Mouse (Mus musculus) kidney, postnatal 0 days (tissue): ENCODE measurements around the gene Nudcd3. TPM values are rescaled to one million over a fixed set of nuclear protein-coding genes. Genes with fewer than 3 reads are reported as not detected.

Experiments
- ATAC-seq: fragments of 200-750 bp; cut with Nextera tagmentation; replicated peaks from 2 replicates; pipeline ENCODE4 v1.8.0; 2017; ENCODE audit warnings: low read depth, moderate number of reproducible peaks, moderate TSS enrichment, moderate library complexity; ENCODE audit not compliant: low FRiP score
- DNase-seq: peaks from one replicate; pipeline ENCODE4 v3.0.0-alpha.2; 2016; ENCODE audit warnings: low spot score
- H3K27ac ChIP-seq: fragments of 300-500 bp; sonication (generic); 2 replicates; pipeline ENCODE4 v1.5.1; 2014; ENCODE audit warnings: mild to moderate bottlenecking
- H3K27me3 ChIP-seq: fragments of 300-500 bp; sonication (generic); 2 replicates; pipeline ENCODE4 v1.6.1; 2014; ENCODE audit warnings: low read length, mixed read lengths; ENCODE audit not compliant: insufficient read depth
- H3K36me3 ChIP-seq: fragments of 300-500 bp; sonication (generic); 2 replicates; pipeline ENCODE4 v1.6.1; 2014; ENCODE audit warnings: low read length, mixed read lengths; ENCODE audit not compliant: insufficient read depth
- H3K4me1 ChIP-seq: fragments of 300-500 bp; sonication (generic); replicated peaks from 2 replicates; pipeline ENCODE4 v1.6.1; 2014; ENCODE audit warnings: antibody characterized with exemption, low read length, mixed read lengths; ENCODE audit not compliant: insufficient read depth
- H3K4me2 ChIP-seq: fragments of 300-500 bp; sonication (generic); 2 replicates; pipeline ENCODE4 v1.6.1; 2014; ENCODE audit warnings: mild to moderate bottlenecking, low read length, moderate library complexity, mixed read lengths
- H3K4me3 ChIP-seq: fragments of 300-500 bp; sonication (generic); replicated peaks from 2 replicates; pipeline ENCODE4 v1.5.1; 2014; ENCODE audit warnings: low read depth, low read length
- H3K9ac ChIP-seq: fragments of 300-500 bp; sonication (generic); 2 replicates; pipeline ENCODE4 v1.6.1; 2014; ENCODE audit warnings: low read depth, low read length
- H3K9me3 ChIP-seq: fragments of 300-500 bp; sonication (generic); replicated peaks from 2 replicates; pipeline ENCODE4 v1.6.1; 2016; ENCODE audit warnings: low read length, inconsistent platforms, mixed read lengths
- CTCF ChIP-seq: IDR thresholded peaks from 2 replicates; pipeline ENCODE4 v1.5.1; 2016; ENCODE audit warnings: antibody characterized with exemption, low read depth, mild to moderate bottlenecking, moderate library complexity
- WGBS: fragments of 180-500 bp; shearing (Covaris S2); extraction: QIAGEN DNeasy Blood & Tissue Kit; methylation state at CpG from one replicate; pipeline ENCODE4 v1.1.7; 2014; 5-methylcytosine and 5-hydroxymethylcytosine counted together
- polyA plus RNA-seq: library from polyadenylated mRNA; unstranded; fragments of >200 nt; fragmentation: Nextera tagmentation; extraction: Ambion mirVana; gene quantifications from 2 replicates; pipeline ENCODE4 v1.2.1, GENCODE M21; 2015

Nudcd3 gene
- polyA plus RNA-seq, 1 experiment from 2014 or later: 28.1 TPM

DNA sequence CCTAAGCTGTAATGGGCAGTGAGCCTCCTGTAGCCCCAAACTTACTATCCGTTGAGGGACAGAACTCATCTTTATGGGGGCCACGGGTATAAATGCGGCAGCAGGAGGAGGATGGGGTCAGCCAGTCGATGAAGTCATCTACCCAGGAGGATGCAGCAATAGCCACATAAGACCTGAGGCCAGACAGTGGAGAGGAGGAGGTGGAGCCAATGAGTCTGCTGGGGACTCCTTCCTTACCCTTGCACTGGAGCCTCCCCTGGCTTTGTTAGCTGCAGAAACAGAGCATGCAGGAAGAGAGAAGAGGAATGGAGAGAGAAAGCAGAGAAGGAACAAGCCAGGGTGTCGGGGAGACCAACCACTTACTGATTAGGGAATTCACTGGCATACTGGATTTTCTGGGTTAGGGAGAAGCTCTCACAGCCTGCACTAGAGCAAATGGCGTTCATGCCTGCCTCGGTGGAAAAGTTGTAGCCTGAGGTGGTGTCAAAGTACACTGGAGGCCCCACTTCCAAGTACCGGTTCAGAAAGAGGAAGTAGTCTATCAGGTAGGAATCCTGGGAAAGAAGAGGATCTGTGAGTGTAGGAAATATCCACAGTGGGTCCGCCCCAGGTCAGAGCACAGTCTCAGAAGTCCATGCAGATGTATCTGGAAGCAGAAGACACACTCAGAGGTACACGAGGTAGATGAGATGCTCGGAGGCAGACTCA is 18.1 kb upstream of the Nudcd3 start:
- Histone ChIP-seq H3K36me3 (no peaks in the 10 kb centered on the region), H3K9me3 (no peaks in the 10 kb centered on the region), H3K27ac (no peak overlapping the region), H3K27me3 (no peaks in the 10 kb centered on the region), H3K4me1 (no peaks in the 10 kb centered on the region), H3K4me3 (no peak overlapping the region), H3K9ac (no peak overlapping the region), H3K4me2 (no peak overlapping the region)
- TF ChIP-seq CTCF: no peak
- DNase-seq (no peak), ATAC-seq (no peak)
- WGBS: 71% methylated on average over 11 of the region's 11 CpGs

DNA sequence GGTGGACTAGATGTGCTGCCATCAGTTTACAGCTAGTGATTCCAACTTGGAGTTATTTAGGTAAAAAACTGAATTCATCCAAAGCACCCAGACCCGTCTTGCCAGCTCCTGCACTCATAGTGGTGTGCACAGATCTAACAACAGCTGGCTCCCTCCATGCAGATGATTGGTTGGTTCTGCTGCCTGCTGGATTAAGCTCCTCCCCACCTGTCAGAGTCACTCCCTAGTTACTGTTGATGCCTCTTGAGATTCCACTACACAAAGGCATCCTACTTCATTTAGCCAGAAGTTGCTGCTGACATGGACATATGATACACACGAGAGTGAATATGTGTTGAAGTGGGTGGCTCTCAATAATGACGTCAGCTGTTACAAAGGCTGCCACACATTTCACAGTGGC is 16.6 kb upstream of the Nudcd3 start:
- TF ChIP-seq CTCF: no peak
- no peaks in the 10 kb centered on the region for H3K27me3 ChIP-seq
- no peaks in the 10 kb centered on the region for H3K36me3 ChIP-seq
- no peak for DNase-seq
- H3K4me2 ChIP-seq: no peak overlapping the region
- H3K4me1 ChIP-seq: no peaks in the 10 kb centered on the region
- H3K9ac ChIP-seq: no peak overlapping the region
- H3K27ac ChIP-seq: no peak overlapping the region
- H3K9me3 ChIP-seq: no peaks in the 10 kb centered on the region
- 57% methylated on average over 3 of the region's 3 CpGs for WGBS
- H3K4me3 ChIP-seq: no peak overlapping the region
- ATAC-seq: no peak

DNA sequence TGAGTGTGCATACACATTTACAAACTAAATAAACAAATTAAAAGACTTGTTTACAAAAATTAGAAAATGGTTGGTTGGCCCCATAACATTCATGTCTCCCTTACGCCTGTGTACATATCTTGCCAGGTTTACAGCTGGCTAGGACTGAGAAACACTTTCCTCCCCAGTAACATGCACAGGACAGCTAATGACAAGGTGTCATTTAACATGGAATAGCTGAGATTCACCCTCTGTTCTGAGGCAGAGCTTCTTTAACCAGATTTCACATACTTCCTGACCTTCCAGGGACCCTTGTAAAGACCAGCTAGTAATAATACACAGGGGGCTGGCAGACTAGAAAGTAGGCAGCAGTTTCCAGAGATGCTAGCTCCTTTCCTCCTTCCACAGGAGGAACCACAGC is 7.9 kb upstream of the Nudcd3 start:
- Histone ChIP-seq H3K4me1 (no peaks in the 10 kb centered on the region), H3K4me2 (no peak overlapping the region), H3K27me3 (no peaks in the 10 kb centered on the region), H3K4me3 (no peak overlapping the region), H3K9ac (no peak overlapping the region), H3K9me3 (no peaks in the 10 kb centered on the region), H3K27ac (no peak overlapping the region), H3K36me3 (no peaks in the 10 kb centered on the region)
- ATAC-seq (no peak), DNase-seq (no peak)
- TF ChIP-seq CTCF: no peak
- 86% methylated on average over 1 of the region's 1 CpGs for WGBS

DNA sequence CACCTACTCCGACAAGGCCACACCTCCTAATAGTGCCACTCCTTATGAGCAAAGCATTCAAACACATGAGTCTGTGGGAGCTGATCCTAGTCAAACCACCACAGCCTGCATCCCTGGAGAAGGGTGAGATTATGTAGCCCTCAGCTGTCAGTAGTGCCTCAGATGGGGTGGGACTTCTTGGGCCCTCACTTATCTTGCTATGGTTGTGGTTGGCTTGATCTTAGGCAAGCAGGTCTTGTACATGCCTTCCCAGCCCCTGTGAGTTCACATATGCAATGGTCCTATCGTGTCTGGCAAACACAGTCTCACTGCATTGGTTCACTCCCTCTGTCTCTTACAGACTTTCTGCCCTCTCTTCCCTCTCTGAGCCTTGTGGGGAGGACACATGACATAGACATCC is 6.9 kb upstream of the Nudcd3 start:
- Histone ChIP-seq H3K9me3 (no peaks in the 10 kb centered on the region), H3K36me3 (no peaks in the 10 kb centered on the region), H3K27me3 (no peaks in the 10 kb centered on the region), H3K4me2 (no peak overlapping the region), H3K4me1 (no peaks in the 10 kb centered on the region), H3K9ac (no peak overlapping the region), H3K27ac (no peak overlapping the region), H3K4me3 (no peak overlapping the region)
- no peak for DNase-seq
- WGBS: 83% methylated on average over 2 of the region's 2 CpGs
- ATAC-seq: no peak
- TF ChIP-seq CTCF: no peak

DNA sequence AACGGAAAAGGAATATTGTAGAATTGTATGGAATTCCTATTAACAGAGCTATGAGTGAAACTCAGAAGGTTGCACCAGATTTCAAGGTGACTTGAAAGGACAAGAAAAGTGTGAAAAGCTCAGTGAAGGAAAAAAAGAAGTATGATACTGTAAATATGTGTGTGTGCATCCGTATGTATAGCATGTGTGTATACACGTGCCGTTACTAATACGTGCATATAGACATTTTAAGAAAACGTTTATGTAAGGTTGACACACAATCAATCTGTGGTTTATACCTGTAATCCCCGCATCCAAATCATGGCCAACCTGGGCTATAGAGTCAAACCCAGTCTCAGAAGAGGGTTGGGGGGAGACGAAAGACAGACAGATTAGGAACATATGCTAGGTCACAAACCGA is 355 bp upstream of the Nudcd3 start:
- Histone ChIP-seq H3K4me3 (peak overlapping the region; percentile 62), H3K9ac (peak overlapping the region; percentile 78), H3K27ac (peak overlapping the region; percentile 97), H3K36me3 (no peaks in the 10 kb centered on the region), H3K4me1 (peaks cover 10% of the 10 kb centered on the region), H3K4me2 (peak overlapping the region; percentile 90), H3K9me3 (no peaks in the 10 kb centered on the region), H3K27me3 (no peaks in the 10 kb centered on the region)
- WGBS: 20% methylated on average over 9 of the region's 9 CpGs
- DNase-seq: no peak
- TF ChIP-seq CTCF: no peak
- ATAC-seq: no peak

DNA sequence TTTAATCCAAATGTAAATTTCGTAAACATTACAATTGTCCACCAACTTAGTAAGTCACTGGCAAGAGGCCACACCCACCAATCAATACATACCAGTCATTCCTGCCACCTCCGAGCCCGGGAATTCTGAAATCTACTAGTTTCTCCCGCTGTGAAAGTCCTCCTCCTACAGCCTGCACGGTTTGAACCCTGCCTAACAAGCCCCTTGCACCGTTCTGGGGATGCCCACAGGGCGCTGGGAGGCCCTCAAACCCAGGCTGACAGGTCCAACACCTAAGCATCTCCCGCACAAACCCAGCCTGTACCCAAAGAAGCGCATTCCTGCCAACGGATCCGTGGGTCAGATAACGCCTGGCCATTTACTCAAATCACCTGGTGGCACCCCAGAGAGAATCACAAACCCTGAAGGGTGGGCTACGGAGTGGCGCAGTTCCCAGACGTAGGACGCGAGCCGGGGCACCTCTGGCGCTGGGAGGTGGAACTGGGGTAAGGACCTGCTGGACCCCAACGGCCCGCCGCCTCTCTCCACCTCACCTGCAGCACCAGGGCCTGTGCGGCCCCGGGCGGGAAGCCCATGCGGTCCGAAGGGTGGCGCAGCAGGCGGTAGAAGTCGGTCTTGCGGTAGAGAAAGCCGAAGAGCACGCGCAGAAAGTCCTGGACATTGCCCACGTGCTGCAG is 667 bp downstream of the Nudcd3 start, which contains the start of gene A730071L15Rik:
Gene A730071L15Rik, plus strand, starts transcription at position 620 of the 677 bp plus-strand sequence.
- H3K9ac ChIP-seq: peak within 1 kb of the TSS; percentile 78
- peaks cover 10% of the 10 kb centered on the region for H3K4me1 ChIP-seq
- H3K36me3 ChIP-seq: no peaks in the 10 kb centered on the region
- peak within 1 kb of the TSS; percentile 90 for H3K4me2 ChIP-seq
- H3K9me3 ChIP-seq: no peaks in the 10 kb centered on the region
- no peak for DNase-seq
- H3K27ac ChIP-seq: peak within 1 kb of the TSS; percentile 97
- WGBS: 1% methylated on average over 35 of the region's 35 CpGs
- no peaks in the 10 kb centered on the region for H3K27me3 ChIP-seq
- TF ChIP-seq CTCF: no peak
- H3K4me3 ChIP-seq: peak within 1 kb of the TSS; percentile 62
- ATAC-seq: peak; percentile 6; the same call in 1 of the 2 replicates
